Mouse (Mus musculus) cerebellum, adult 2 months (tissue): ENCODE data around the gene Cdca7l.

Experiments
- CTCF ChIP-seq: fragments of 200-500 bp; IDR thresholded peaks from 2 replicates; pipeline ENCODE4 v1.5.1; 2011; ENCODE audit warnings: low read depth, mild to moderate bottlenecking, control low read depth, low read length, moderate library complexity, borderline replicate concordance; ENCODE audit not compliant: insufficient read depth
- POLR2A ChIP-seq: fragments of 200-500 bp; IDR thresholded peaks from 2 replicates; pipeline ENCODE4 v1.6.1; 2011; ENCODE audit warnings: low read length, control low read depth, borderline replicate concordance; ENCODE audit not compliant: insufficient read depth

GRCm38 (mm10) chr12:117763247-117763646 is 40.8 kb upstream of the Cdca7l start:
- no peak for TF ChIP-seq POLR2A
- TF ChIP-seq CTCF, result no peak
